Mouse (Mus musculus) cerebral cortex, adult 2 months (tissue): ENCODE results near the gene Cisd2.

ENCODE experiments used
- WGBS: fragments of 180-500 bp; shearing (Covaris S2); methylation state at CpG from one replicate; pipeline ENCODE4 v1.1.7; 2018; 5-methylcytosine and 5-hydroxymethylcytosine counted together

Gene Cisd2

GRCm38 (mm10) chr3:135423608-135424212, at the start of gene Cisd2:
Cisd2 (minus strand) TSS chr3:135423925.
- WGBS: 2% methylated on average over 8 of the region's 8 CpGs

GRCm38 (mm10) chr3:135470823-135471222, 47.1 kb upstream of the Cisd2 start:
- WGBS: 53% methylated on average over 1 of the region's 1 CpGs

- WGBS: 26% methylated on average over 4 of the region's 4 CpGs
Measured at GRCm38 (mm10) chr3:135469974-135470373, 46.2 kb upstream of the Cisd2 start.

DNA sequence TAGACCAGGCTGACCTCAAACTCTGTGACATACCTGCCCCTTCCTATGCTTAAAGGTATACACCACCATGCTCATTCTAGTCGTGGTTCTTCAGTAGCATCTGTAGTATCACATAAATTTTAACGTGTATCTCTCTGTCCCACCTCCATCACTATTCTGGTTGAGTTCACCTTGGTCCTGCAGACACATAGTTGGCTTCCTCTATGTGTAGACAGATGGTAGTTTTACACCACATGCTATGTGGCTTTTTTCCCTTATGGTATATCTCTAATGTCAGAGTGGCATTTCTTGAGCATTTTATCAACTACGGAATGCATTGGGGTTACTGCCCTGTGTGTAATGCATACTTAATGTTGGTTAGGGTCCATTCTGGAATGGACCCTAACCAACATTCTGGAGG, 45.4 kb upstream of the Cisd2 start:
- WGBS: 34% methylated on average over 3 of the region's 3 CpGs

DNA sequence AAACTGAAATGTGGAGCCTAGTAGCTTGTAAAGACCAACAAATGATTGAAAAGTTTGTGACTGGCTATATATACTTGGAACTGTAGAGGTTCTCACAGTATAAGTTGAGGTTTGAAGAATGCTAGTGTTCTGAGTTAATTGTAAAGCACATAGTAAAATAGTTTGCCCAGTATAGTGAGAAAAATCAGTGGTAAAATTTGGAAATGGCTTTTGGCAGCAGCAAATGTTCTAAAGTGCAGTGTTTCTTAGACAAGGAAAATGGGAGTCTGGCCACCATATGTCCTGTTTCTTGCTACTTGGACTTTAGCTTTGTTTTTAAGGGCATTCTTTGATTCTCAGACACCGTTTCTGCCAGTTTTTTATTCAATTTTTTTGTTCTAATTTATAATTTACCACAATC, 44.7 kb upstream of the Cisd2 start:
- WGBS: 65% methylated on average over 1 of the region's 1 CpGs

DNA sequence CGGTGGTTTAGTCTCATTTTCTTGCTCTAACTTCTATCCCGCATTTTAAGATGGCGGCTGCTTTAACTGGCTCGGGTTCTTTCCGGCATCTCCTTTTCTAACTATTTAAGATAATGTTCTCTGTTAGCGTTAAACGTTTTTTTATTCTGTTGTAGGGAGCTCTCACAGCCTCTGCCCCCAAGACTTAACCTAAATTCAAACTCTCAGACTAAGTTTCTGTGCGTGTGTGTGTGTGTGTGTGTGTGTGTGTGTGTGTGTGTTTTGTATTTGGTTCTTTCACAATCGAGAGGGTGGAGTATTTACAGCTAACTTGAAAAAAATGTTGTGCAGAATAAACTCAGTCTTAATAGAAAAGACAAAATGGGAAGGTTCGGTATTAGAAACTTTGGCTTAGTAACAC, 16.9 kb upstream of the Cisd2 start:
- 2% methylated on average over 10 of the region's 10 CpGs for whole genome bisulfite sequencing

GRCm38 (mm10) chr3:135440221-135440620, 16.5 kb upstream of the Cisd2 start:
- WGBS: under 1% methylated on average over 7 of the region's 7 CpGs

GRCm38 (mm10) chr3:135439651-135440050, 15.9 kb upstream of the Cisd2 start:
- WGBS: under 1% methylated on average over 15 of the region's 15 CpGs

GRCm38 (mm10) chr3:135438913-135439531, 15.3 kb upstream of the Cisd2 start:
- under 1% methylated on average over 57 of the region's 76 CpGs for WGBS

DNA sequence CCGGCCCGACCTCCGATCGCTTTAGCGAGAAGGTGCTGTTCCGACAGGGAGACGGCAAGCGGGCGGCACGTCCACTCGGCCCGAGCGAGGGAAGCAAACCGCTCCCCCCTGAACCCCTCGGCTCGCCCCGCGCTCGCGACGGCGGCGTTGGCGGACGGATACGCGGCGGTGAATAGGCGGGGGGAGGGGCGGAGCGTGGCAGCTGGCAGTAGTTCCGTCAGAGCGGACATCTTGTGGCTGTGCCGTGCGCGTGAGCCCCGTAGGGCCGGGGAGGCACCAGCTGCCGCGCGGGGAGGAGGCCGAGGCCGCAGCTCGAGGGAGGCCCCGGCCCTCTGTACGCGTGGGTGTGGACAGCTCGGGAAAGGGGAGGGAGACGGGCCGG, 14.8 kb upstream of the Cisd2 start:
- WGBS: under 1% methylated on average over 45 of the region's 50 CpGs

DNA sequence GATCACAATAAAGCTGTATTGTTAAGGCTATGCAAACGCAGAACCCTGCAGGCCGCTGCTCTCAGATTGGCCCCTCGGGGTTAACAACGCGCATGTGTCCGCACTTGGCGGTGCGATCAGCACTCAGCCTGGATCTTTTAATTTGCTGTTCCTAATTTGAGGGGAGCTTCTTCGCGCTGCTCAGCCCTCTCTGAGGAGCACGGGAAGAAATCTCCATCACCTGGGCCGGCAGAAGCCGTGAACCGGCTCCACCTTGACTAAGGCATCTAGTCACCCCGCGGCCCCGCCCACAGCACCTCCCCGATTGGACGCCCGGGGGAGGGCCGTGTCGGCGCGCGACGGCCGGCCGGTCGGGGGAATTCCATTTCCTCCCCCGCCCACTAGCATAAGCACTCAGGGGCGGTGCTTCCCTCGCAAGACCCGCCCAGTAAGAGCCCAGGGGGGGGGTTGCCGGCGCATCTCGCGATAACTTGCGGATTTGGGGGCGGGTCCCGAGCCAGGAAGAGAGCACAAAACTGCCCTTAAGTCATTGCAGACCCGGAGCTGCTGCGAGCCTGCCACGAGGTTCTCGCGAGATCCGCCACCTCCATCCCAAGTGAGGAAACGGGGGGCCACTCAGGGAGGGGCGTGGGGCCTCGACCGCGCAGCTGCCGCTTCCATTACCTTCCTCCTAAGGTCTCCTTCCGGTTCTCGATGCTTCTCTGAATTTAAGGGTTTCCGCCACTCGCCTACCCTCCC, 14.2 kb upstream of the Cisd2 start, which contains the start of gene Ube2d3:
Gene Ube2d3, plus strand, starts transcription at position 392 of the 738 bp plus-strand sequence.
- WGBS: under 1% methylated on average over 56 of the region's 56 CpGs

GRCm38 (mm10) chr3:135436901-135437616, 13.3 kb upstream of the Cisd2 start:
- WGBS: 36% methylated on average over 14 of the region's 14 CpGs

DNA sequence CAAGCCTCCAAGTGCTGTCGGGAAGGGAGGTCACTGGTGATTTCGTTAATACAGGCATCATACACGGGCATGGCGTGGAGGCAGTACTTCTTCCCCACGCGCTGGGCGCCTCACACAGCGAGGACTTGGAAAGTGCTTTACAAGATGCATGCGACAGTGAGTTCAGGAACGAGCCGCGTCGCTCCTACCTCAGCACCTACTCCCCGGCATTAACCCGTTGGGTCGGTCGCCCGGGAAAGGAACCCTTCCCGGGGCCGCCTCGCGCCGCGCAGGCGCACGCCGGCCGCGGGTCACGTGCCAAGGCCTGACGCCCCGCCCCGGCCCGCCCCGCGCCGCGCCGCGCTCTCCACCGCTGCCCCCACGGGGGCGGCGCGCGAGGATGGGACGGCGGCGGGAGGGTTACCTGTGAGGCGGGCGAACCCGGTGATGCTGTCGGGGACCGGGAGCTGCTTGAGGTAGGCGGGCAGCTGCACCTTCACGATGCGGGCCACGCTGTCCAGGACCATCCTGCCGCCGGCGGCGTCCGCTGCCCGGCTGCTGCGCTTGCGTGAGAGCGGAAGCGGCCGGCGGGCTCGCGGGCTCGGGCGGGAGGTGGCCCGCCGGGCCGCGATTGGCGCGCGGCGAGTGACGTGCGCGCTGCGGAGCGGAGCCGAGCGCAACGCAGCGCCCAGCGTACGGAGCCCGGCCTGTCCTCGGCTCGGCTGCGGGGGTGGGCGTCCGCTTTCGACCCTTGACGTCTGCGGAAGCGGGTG, 693 bp downstream of the Cisd2 start:
- under 1% methylated on average over 103 of the region's 103 CpGs for WGBS

GRCm38 (mm10) chr3:135422232-135422855, 1.4 kb downstream of the Cisd2 start:
- 12% methylated on average over 8 of the region's 8 CpGs for WGBS

DNA sequence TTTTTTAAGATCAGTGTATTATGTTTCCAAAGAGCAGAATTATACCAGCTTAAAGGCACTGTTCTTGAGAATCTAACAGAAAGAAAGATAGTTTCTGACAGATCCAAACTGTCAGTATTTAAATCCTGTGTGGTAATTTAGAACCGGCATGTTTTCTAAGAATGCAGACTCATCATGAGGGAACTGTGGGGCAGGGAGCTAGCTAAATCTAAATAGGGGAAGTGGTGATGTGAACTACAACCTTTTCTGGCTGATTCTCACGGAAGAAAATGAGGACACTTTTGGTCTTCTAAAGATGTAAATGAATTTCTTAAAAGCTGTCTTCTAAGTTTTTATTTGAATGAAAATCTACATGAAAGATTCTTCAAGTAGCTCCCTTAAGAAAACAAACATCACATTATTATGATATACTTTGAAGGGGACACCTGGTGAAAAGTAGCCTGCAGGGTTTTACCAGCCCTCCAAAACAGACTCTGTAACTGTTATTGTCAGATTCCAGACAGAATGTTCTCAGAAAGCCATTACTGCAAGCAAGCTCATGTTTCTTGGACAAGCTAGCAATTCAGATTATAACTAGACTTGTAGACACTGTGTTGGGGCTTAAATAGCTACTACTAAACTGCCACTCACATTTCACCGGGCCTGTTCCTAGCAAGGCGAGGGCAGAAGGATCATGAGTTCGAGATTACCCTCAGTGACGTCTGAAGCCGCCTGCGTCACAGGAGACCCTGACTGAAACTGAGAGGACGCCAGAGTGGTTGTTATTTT, 3.0 kb downstream of the Cisd2 start:
- 67% methylated on average over 9 of the region's 9 CpGs for WGBS

DNA sequence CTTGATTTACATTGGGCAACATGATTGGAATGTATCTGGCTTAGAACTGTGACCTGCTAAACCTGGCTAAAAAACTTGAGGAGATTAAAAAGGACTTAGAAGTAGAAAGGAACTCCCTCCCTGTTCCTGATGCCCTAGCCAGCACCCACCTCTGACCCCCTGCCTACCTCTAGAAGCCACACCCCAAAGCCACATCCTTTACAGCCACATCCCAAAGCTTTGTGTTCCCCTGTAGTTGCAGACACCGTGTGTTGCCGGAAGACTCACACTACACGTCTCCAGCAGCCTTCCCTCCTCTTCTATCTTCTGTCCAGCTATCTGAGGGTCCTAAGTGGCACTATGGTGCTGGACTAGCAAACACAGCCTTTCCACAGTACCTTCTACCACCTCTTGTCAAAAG, 5.9 kb downstream of the Cisd2 start:
- 82% methylated on average over 3 of the region's 3 CpGs for WGBS

DNA sequence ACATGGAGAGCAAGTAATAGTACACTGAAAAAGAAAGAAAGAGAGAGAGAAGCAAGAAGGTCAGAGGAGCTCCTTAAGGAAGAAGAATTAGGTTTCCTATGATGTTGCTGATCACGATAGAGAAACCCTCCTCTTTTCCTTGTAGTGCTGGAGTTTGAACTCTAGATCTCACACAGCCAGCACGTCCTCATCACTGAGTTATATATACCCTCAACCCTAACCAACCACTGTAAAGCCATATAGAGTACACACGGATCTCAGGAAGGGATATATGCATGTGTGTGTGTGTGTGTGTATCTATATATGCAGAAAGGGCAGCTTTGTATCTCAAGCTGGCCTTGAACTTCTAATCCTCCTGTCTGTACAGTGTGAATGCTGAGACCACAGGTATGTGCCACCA, 6.5 kb downstream of the Cisd2 start:
- 83% methylated on average over 3 of the region's 3 CpGs for WGBS

DNA sequence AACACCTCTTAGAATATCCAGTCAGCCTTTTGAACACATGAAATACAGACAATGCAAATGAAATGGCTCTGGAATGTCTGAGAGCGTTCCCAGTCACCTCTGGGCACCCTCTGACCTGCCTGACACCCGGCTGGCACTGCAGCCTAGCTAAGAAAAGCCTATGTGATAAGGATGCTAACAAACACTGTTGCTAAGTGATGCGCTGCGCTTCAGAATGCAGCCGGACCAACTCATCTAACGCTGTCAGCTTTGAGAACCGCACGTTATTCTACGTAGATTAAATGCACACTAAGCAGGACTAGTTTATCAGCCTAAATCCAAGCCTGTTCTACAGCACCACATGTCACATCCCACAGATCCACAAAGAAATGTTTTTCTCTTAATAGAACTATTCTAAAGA, 11.9 kb downstream of the Cisd2 start:
- 74% methylated on average over 9 of the region's 9 CpGs for whole genome bisulfite sequencing

GRCm38 (mm10) chr3:135411056-135411455, 12.7 kb downstream of the Cisd2 start:
- WGBS: 93% methylated on average over 12 of the region's 12 CpGs

DNA sequence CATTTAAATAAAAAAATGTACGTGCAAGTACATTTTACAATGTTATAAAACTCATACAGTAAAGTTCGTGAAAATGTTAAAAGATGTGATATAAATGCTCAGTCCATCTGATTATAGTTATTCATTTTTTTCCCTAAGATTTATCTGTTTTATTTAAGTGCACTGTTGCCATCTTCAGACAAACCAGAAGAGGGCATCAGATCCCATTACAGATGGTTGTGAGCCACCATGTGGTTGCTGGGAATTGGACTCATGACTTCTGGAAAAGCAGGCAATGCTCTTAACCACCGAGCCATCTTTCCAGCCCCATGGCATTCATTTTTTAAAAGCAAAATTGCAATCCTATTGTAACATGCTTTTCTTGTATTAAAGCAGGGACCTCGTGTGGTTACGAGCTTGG, 14.5 kb downstream of the Cisd2 start:
- WGBS: 95% methylated on average over 5 of the region's 5 CpGs
